Mouse (Mus musculus): Measurements from ENCODE around the gene Kcnj15.

The Kcnj15 gene

DNA sequence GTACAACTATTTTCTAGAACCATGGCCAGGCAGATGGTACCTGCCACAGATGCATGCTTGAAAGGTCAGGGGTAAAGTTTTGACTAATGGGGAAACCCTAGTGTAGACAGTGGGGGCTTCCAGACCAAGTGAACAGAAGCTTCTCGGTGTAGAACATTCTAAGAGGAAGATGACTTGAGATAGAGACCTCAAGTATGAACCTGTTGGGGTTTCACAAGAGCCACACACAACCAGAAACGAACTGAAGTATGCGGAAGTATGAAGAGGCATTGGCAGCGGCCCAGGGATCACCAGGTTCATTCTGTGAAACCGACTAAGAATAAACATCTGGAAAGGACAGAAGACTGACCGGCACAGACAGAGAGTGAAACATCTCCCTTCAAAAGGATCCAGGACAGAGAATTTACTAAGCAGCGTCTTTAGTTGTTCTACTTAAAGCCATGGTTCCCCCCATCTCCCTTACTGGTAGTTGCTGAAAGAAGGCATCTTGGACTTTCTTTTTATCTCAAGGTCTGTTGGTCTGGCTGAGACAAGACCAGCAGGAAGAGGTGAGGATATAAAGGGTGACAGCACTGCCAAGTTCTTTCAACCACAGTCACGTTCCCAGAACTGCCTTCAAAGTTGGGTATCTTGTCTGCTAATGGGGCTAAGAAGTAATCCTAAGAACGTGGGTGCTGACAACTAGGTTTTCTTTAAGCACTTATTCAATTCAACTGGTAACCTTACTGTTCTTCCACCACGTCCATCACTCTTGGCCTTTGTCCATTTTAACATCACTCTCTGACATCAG lies 18.6 kb downstream of the Kcnj15 start:
- TF ChIP-seq CTCF (conservative IDR thresholded peaks at IDR 0.05; ENCODE audit: low read length) (no peak), NANOG (IDR thresholded peaks at IDR 0.05; ENCODE audit: borderline replicate concordance, low read length) (no peak), POU5F1 (IDR thresholded peaks at IDR 0.05; ENCODE audit: borderline replicate concordance, low read length) (no peak)
- Histone ChIP-seq H3K27me3 (ENCODE audit: insufficient read depth, low read length) (no peaks in the 10 kb centered on the region), H3K4me1 (replicated peaks; ENCODE audit: low read depth, low read length) (no peaks in the 10 kb centered on the region), H3K4me3 (replicated peaks; ENCODE audit: low read length) (no peak overlapping the region), H3K9me3 (ENCODE audit: low read length) (no peaks in the 10 kb centered on the region), H3K36me3 (ENCODE audit: insufficient read depth, low read length) (no peaks in the 10 kb centered on the region)

GRCm38 (mm10) chr16:95279015-95279414 lies 21.7 kb downstream of the Kcnj15 start:
- H3K9me3 ChIP-seq (ENCODE audit: low read length), result no peaks in the 10 kb centered on the region
- H3K4me1 ChIP-seq (replicated peaks; ENCODE audit: low read depth, low read length), result no peaks in the 10 kb centered on the region
- no peak for TF ChIP-seq NANOG (IDR thresholded peaks at IDR 0.05; ENCODE audit: borderline replicate concordance, low read length)
- TF ChIP-seq POU5F1 (IDR thresholded peaks at IDR 0.05; ENCODE audit: borderline replicate concordance, low read length), result no peak
- TF ChIP-seq CTCF (conservative IDR thresholded peaks at IDR 0.05; ENCODE audit: low read length), result no peak
- H3K36me3 ChIP-seq (ENCODE audit: insufficient read depth, low read length), result no peaks in the 10 kb centered on the region
- no peaks in the 10 kb centered on the region for H3K27me3 ChIP-seq (ENCODE audit: insufficient read depth, low read length)
- no peak overlapping the region for H3K4me3 ChIP-seq (replicated peaks; ENCODE audit: low read length)

DNA sequence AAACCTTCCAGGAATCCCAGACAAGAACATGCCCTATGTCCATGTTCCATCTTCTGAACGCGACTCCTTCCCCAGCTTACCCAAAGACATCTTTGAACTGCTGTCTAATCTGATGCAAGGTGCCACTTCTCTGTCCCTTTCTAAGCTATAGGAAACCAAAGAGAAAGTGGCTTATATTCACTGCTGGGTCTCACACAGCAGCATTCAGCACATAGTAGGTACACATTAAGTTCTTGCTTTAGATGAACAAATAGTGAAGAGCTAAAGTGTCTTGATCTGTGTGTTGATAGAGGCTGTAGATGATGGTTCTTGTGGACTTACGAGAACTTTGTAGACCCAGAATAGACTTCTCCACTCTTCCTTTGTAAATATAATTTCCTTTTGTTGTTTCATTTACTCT lies 23.0 kb downstream of the Kcnj15 start:
- no peak overlapping the region for H3K4me3 ChIP-seq (replicated peaks; ENCODE audit: low read length)
- no peaks in the 10 kb centered on the region for H3K9me3 ChIP-seq (ENCODE audit: low read length)
- no peak for TF ChIP-seq POU5F1 (IDR thresholded peaks at IDR 0.05; ENCODE audit: borderline replicate concordance, low read length)
- no peak for TF ChIP-seq NANOG (IDR thresholded peaks at IDR 0.05; ENCODE audit: borderline replicate concordance, low read length)
- no peak for TF ChIP-seq CTCF (conservative IDR thresholded peaks at IDR 0.05; ENCODE audit: low read length)
- H3K4me1 ChIP-seq (replicated peaks; ENCODE audit: low read depth, low read length), result no peaks in the 10 kb centered on the region
- H3K27me3 ChIP-seq (ENCODE audit: insufficient read depth, low read length), result no peaks in the 10 kb centered on the region
- H3K36me3 ChIP-seq (ENCODE audit: insufficient read depth, low read length), result no peaks in the 10 kb centered on the region

DNA sequence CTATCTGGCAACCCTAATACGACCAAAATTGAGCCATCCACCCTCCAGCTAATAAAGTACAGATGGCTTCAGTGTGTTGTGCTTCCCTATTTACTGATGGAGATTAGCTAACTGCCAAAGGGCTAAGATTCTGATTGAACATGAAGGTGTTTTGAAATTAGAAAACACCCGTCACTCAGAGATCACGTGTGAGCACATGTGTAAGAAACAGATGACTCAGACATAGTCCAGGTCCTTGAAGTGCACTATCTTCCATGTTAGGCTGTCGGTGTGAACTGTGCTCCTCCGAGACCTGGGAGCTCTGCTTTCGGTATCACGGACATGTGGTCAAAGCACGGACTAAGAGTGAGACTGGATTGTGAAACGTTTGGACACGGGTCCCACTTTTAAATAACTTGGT lies 26.0 kb downstream of the Kcnj15 start:
- H3K4me1 ChIP-seq (replicated peaks; ENCODE audit: low read depth, low read length), result no peaks in the 10 kb centered on the region
- H3K36me3 ChIP-seq (ENCODE audit: insufficient read depth, low read length), result no peaks in the 10 kb centered on the region
- no peaks in the 10 kb centered on the region for H3K9me3 ChIP-seq (ENCODE audit: low read length)
- TF ChIP-seq CTCF (conservative IDR thresholded peaks at IDR 0.05; ENCODE audit: low read length) (no peak), POU5F1 (IDR thresholded peaks at IDR 0.05; ENCODE audit: borderline replicate concordance, low read length) (no peak), NANOG (IDR thresholded peaks at IDR 0.05; ENCODE audit: borderline replicate concordance, low read length) (no peak)
- H3K27me3 ChIP-seq (ENCODE audit: insufficient read depth, low read length), result no peaks in the 10 kb centered on the region
- no peak overlapping the region for H3K4me3 ChIP-seq (replicated peaks; ENCODE audit: low read length)

DNA sequence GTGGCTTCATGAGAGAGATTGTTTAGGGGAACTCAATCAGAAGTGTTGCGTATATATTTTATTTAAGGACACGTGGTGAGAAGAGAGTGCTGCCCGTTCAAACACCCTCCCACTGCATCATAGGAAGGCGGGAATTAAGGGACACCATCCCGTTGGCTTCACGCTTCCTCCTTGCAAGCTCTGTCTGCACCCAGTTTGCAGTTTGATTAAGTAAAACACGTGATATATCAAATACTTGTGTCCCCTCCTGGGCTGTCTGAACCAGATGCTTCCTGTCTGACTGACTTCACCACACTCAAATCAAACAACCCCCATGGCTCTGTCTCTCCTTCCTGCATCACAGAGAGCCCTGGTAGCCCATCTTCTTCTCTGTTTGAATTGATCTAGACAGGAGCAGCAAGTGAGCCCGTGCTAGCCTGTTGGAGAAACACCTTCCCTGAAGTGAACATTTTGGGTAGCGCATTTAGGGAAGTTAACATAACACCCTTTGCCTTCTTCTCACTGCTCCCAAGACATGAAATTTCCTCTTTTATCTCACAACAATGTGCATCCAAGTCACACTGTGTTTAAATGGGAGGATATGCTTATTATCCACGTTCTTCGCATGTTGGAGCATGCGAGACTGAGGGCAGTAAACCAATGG lies 26.8 kb downstream of the Kcnj15 start:
- Histone ChIP-seq H3K27me3 (ENCODE audit: insufficient read depth, low read length) (no peaks in the 10 kb centered on the region), H3K9me3 (ENCODE audit: low read length) (no peaks in the 10 kb centered on the region), H3K4me3 (replicated peaks; ENCODE audit: low read length) (no peak overlapping the region), H3K36me3 (ENCODE audit: insufficient read depth, low read length) (no peaks in the 10 kb centered on the region), H3K4me1 (replicated peaks; ENCODE audit: low read depth, low read length) (no peaks in the 10 kb centered on the region)
- no peak for TF ChIP-seq POU5F1 (IDR thresholded peaks at IDR 0.05; ENCODE audit: borderline replicate concordance, low read length)
- no peak for TF ChIP-seq NANOG (IDR thresholded peaks at IDR 0.05; ENCODE audit: borderline replicate concordance, low read length)

DNA sequence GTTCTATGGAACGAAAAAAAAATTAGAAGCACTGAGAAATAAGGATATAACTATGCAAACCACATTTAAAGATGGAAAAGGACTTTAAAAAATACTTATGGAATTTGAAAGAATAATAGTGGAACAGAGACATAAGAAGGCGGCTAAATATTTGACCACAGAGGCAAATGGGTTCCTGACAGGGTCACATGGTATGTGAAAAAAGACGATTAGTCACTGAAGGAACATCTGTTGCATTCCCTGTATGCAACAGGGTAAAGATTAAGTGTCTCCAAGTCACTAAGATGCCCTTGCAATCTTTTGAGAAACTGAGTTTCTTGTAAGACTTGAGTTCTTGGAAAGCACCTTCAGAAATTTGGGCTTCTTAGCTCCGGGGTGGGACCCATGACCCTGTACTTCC lies 27.7 kb downstream of the Kcnj15 start:
- Histone ChIP-seq H3K9me3 (ENCODE audit: low read length) (no peaks in the 10 kb centered on the region), H3K4me1 (replicated peaks; ENCODE audit: low read depth, low read length) (no peaks in the 10 kb centered on the region), H3K36me3 (ENCODE audit: insufficient read depth, low read length) (no peaks in the 10 kb centered on the region), H3K4me3 (replicated peaks; ENCODE audit: low read length) (no peak overlapping the region), H3K27me3 (ENCODE audit: insufficient read depth, low read length) (no peaks in the 10 kb centered on the region)
- no peak for TF ChIP-seq NANOG (IDR thresholded peaks at IDR 0.05; ENCODE audit: borderline replicate concordance, low read length)
- TF ChIP-seq POU5F1 (IDR thresholded peaks at IDR 0.05; ENCODE audit: borderline replicate concordance, low read length), result no peak
- no peak for TF ChIP-seq CTCF (conservative IDR thresholded peaks at IDR 0.05; ENCODE audit: low read length)

DNA sequence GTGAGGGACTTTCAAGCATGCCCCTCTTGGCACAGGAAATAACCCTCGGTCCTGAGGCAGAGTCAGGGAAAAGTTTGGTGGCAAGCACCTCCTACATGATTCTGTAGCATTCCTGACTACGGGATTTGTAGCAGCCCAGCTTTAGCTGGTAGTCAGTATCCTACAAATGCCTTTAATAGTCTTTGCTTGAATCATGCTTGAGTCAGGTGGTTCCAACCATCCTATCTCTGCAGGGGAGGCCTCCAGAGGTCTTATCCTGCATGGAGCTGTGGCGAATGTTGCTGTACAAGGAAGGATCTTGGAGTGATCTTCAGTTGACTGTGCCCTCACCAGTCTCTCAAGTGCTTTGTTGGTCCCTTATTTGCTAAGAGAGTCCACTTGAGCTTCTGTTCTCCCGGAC lies 28.4 kb downstream of the Kcnj15 start:
- Histone ChIP-seq H3K4me1 (replicated peaks; ENCODE audit: low read depth, low read length) (no peaks in the 10 kb centered on the region), H3K36me3 (ENCODE audit: insufficient read depth, low read length) (no peaks in the 10 kb centered on the region), H3K9me3 (ENCODE audit: low read length) (no peaks in the 10 kb centered on the region), H3K27me3 (ENCODE audit: insufficient read depth, low read length) (no peaks in the 10 kb centered on the region), H3K4me3 (replicated peaks; ENCODE audit: low read length) (no peak overlapping the region)
- TF ChIP-seq POU5F1 (IDR thresholded peaks at IDR 0.05; ENCODE audit: borderline replicate concordance, low read length), result no peak
- TF ChIP-seq NANOG (IDR thresholded peaks at IDR 0.05; ENCODE audit: borderline replicate concordance, low read length), result no peak

DNA sequence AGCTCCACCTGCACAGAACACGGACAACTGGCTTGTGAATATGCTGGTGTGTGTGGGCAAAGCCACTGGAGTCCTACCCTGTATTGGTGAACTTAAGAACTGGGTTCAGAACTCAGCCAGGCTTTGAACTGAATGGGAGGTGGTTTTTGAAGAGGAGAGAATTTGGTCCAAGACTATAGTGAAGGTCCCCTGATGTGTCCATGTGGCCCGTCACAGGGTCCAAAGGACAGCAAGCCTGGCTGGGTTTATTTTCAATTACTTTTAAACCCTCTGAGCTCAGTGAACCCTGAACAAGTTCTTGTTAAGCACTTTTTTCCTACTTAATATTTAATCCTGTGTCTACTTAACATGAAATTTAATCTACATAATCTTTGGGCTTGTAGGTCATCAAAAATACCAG lies 30.3 kb downstream of the Kcnj15 start:
- TF ChIP-seq POU5F1 (IDR thresholded peaks at IDR 0.05; ENCODE audit: borderline replicate concordance, low read length) (no peak), NANOG (IDR thresholded peaks at IDR 0.05; ENCODE audit: borderline replicate concordance, low read length) (no peak), CTCF (conservative IDR thresholded peaks at IDR 0.05; ENCODE audit: low read length) (no peak)
- H3K4me3 ChIP-seq (replicated peaks; ENCODE audit: low read length), result no peak overlapping the region
- no peaks in the 10 kb centered on the region for H3K9me3 ChIP-seq (ENCODE audit: low read length)
- H3K36me3 ChIP-seq (ENCODE audit: insufficient read depth, low read length), result no peaks in the 10 kb centered on the region
- no peaks in the 10 kb centered on the region for H3K4me1 ChIP-seq (replicated peaks; ENCODE audit: low read depth, low read length)
- H3K27me3 ChIP-seq (ENCODE audit: insufficient read depth, low read length), result no peaks in the 10 kb centered on the region; the same call in 1 of the 2 replicates

Data from E14TG2a.4 (cell line).